Mouse (Mus musculus) liver, adult (tissue): Measurements from ENCODE around the gene Gm5134.

Experiments
- GATA4 ChIP-seq: IDR thresholded peaks from 2 replicates; pipeline ENCODE4 v1.6.1; 2014; ENCODE audit warnings: mild to moderate bottlenecking, low read length; ENCODE audit not compliant: insufficient replicate concordance

Gm5134 gene

DNA sequence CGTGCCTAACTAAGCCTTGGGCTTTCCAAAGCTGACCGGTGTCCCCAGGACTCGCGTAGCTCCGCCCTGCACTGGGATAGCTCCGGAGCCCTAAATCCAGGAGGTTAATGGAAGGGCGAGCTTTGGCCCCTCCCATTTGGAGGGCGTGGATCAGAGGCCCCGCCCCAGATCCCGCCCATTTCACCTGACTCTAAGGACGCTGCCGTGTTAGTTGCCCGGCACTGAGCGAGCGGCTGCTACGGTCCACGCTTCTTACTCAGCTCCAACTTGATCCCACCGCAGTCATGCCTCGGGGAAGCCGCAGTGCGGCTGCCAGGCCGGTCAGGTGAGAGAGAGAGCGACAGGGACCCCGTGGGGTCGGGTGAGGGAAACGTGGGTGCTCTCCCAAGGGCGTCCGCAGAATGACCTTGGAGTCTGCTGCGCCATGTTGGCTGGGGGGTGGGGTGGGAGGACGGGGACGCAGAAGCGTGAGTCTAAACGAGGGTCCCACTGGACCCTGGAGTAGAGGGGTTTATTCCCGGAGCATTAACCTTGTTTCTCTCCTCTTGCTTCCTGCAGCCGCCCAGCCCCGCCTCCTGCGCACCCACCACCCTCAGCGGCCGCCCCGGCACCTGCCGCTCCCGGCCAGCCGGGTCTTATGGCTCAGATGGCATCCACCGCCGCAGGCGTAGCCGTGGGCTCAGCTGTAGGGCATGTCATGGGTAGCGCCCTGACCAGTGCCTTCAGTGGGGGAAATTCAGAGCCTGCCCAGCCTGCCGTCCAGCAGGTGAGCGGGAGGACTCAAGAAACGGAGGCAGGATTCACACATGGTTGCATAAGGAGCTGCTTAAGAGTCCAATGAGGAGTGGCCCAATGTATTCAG is 18.4 kb upstream of the Gm5134 start, which contains the start of gene Mmp11:
Gene Mmp11 (minus strand): TSS at position 817 of the 862 bp plus-strand sequence.
- no peak for TF ChIP-seq GATA4

DNA sequence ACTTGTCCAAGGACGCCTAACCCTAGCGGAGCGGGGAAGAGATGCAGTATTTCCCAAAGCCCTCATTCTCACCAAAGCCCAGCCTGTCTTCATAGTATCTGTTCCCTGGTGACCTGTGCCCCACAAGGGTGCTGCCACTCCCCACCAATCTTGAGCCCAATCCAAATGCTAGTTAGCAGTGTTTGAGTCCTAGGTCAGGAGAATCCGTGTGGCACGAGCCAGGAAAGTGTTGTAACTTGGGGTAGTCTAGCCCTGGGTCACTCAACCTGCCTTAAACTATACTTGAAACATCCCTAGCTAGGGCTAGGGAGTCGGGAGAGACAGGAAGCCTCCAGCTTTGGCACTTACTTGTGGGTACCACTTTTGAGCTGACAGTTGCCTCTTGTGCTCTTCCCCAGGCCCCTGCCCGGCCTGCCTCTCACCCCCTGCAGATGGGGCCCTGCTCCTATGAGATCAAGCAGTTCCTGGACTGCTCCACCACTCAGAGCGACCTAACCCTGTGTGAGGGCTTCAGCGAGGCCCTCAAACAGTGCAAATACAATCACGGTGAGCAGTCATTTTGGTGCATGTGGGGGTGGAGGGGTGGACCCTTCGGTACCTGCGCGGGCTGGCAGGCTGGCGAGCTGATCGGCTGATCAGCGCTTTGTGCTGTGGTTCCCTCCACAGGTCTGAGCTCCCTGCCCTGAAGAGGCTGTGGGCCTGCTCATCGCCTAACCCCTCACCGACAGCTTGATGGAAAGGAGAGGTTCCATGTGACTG is 17.2 kb upstream of the Gm5134 start:
- no peak for TF ChIP-seq GATA4

DNA sequence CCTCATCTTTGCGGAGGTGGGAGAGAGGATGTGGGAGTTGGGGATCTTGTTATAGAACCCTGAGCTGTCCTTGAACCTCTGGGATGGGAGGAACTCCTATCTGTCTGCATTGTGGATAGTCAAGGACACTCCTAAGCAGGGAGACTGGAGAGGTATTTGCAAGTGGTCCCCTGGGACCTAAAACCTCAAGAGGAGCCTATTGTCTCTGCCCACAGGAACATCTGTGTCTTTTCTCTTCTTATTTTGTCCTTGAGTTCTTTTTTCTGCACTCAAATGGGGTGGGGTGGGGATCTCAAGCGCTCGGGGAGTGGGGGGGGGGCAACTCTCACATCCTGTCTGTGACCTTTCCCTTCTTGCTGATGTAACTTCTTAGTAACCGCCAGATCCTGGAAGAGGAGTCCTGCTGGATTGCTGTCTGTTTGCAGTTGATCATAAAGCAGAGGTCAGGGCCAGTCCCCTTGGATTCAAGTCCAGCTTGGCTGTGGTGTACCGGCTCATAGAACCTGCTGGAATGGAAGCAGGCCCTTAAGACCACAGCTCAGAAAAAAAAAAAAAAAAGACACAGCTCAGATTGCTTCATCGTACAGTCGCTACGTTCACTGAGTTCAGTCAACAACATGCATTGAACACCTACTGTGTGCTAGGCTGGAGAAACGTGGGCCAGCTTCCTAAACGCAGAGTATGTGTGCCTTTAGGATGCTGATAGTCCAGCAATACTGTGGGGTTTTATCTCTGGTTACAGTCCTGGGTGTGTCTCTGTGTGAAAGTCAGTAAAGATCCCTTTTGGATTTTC is 16.3 kb upstream of the Gm5134 start:
- no peak for TF ChIP-seq GATA4

DNA sequence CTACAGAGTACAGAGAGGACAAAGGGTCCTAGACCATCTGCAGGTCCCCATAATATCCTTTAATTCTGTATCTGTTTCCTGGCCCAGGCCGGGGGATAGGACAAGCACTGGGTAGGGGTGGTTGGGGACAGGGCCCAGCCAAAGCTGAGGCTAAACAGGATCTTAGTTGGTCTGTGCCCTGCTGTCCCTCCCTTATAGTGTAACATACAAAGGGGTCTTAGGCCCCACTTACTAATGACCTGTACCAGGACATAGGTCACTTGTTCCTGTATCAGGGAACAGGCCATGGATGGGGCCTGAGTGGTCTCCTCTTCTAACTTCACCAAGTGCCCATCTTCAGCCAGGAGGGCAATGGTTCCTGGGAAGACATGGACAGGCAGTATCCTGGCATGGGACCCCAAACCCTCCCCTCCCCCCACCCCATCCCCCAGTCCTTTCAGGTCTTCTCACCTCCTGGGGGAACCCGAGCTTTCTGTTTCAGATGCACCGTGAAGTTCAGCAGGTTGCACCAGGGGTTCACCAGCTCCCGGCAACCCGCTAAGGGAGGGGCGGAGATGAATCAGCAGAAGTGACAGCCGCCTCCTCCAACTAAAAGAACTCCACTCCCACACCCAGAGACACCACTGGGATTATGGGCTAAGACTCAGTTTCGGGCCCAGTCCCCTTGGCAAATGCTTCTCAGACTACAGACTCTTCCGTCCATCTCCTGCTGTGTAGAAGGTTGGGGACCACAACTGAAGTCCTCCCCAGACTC is 14.7 kb upstream of the Gm5134 start:
- TF ChIP-seq GATA4, result no peak

DNA sequence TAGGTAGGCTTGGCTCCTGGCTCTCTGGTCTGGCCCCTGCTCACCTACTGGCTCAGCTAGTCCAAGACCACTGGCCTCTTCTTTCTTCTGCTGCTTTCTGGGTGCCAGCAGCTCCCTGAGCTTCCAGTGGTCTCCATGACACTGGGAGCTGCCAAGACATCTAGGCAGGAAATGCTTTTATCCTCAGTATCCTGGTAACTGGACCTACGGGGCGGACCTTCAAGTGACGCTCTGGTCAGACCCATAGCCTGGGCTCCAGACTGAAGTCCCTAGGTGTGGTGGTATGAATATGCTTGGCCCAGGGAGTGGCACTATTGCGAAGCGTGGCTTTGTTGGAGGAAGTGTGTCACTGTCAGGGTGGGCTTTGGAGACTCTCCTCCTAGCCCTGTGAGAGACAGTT is 13.8 kb upstream of the Gm5134 start, which contains the start of gene Gm867:
Gene Gm867 (minus strand): TSS at position 153 of the 400 bp plus-strand sequence.
- TF ChIP-seq GATA4, result no peak

DNA sequence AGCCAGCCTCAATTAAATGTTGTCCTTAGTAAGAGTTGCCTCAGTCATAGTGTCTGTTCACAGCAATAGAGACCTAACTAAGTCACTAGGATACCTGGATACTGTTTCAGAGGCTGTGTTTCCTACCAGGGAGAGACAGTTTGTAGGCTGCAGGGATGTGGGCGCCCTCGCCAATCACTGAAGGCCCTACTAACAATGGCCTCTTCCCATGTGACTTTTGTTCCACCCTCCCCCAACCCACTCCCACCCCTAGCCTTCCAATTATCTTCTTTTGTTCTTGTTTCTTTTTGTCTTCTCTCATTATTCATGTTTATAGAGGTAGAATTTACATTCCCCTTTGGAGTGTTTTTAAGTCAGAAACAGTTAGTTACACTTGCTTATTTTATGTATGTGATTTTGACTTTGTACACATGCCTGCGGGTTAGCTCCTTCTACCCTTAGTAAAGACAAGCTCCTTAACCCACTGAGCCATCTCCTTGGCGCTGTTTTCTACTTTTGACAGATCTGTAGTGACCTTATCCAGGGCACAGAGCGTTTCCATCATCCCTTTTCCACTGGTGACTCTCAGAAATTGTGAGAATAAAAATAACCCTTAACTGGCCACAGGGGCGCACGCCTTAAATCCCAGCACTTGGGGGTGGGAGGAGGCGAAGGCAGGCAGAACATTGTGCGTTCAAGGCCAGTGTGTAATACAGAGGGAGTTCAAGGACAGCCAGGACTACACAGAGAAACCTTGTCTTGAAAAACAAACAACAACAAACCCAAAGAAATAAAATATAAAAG is 13.1 kb upstream of the Gm5134 start:
- TF ChIP-seq GATA4, result no peak

DNA sequence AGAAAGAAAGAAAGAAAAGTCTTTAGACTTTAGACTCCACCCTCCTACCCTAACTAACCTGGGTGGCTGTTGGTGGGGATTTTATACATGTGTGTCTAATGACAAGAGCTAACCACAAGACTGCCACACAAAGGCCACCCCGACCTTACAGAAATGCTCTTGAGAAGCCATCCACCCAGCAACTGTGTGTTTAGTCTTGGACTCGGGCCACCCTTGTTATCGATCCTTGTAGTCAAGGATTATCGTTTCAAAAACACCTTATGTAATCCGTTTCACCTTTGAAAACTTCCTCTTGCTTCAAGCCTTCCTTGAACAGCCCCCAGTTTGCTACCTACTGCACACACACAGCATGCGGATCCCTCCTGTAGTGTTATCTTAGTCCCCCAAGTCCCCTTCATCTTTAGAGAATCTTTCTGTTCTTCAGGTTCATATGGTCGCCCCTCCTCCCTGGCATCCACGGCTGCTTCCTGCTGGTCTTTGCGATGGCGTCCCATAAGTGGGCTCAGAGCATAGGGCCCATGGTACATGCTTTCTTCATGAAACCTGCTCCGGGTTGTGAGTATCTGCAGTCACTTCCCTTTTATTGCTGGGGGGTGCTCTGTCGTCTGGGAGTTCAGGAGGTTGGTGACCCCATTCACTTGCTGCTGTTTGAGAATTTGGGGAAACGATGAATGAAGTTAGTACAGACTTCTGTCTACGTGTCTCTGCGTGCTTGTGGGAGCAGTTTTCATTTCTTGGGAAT is 11.4 kb upstream of the Gm5134 start, which contains the start of gene Vpreb3:
Gene Vpreb3 (plus strand): TSS at position 322 of the 742 bp plus-strand sequence.
- TF ChIP-seq GATA4, result no peak

DNA sequence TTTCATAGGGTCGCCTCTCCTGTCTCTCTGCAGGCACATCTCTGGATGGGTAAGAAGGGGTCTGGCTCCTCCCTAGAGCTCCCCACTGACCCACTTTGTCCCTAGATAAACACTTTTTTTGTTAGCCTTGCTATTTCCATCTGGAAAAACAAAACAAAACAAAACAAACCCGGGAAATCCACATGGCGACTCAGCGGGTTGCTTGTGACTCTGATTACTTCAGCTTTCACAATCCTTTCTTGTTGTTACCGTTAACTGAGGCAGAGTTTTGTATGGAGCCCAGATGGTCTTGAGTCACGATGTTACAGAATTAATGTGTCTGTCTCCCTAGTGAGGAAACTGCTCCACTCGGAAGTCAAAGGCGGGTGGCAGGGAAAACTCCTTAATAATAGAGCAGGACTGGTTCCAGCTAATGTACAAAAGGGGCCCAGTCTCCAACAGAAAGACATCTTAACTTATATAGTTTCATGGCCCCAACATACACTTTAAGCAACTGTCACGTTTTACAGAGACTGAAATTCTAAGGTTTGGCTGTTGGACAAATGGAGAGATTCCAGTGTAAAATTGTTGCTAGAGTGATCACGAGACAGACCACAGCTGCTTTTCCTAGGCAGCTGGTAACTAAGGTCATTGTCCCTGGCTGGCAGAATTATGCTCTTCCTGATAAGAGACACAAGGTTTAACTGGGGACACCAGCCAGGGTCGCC is 10.1 kb upstream of the Gm5134 start:
- TF ChIP-seq GATA4, result peak; percentile 83; the same call in 1 of the 2 replicates

DNA sequence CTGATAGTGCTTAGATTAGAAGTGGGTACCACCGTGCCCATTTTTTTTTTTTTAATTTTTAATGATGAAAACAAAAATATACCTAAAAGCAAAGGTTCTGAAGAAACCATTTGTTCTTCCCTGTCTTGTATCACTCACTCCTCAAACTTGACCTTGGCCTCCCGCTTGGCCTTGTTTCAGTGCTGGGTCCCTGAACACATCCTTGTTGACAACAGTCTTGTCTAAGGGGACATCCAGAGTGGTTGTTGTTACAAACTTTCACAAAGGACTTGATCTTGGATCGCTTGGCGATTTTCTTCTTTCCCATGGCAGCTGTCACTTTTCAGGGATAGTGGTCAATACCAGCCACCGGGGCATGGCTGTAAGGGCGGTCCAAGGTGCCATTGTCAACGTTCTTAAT is 9.1 kb upstream of the Gm5134 start:
- TF ChIP-seq GATA4, result no peak

DNA sequence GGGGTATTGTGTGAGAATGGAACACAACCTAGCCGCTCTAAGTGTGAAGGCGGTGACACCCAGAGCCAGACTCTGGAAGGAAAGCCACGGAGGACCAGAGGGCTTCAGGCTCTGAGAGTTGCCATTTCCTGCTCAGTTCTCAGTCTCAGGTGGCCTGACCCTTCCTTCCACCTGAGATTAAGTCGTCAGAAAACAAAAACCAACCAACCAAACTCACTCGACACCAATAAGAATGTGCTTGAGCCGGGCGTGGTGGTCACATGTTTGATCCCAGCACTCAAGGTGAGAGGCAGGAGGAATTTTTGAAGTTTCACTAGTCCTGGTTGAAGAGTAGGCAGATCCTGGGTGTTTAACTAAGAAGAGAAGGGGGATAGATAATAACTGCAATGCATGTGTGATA is 8.4 kb upstream of the Gm5134 start:
- no peak for TF ChIP-seq GATA4

DNA sequence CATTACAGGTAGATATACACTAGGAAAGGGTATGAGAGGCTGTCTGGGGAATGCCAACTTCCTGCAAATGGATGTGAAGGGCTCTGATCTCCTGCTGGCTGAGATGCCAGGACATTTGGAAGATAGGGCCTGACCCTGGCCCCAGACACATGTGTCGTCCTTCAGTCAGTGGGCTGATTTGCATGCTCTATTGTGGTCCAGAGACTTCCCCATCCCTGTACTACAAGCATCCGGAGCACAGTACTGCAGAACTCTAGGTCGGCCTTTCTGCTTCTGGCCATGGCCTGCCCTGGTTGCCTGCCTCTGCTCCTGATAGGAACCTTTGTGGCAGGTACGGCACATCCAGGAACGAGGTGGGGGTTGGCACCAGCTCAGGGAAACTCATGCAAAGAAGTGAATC is 6.2 kb upstream of the Gm5134 start:
- TF ChIP-seq GATA4, result no peak
